Mouse (Mus musculus) liver (tissue): Measurements from ENCODE around the gene Alox12b.

Experiments used
- DNase-seq: peaks from one replicate; pipeline ENCODE4 v3.0.0-alpha.2; 2020; ENCODE audit warnings: mixed read lengths

Gene Alox12b

GRCm38 (mm10) chr11:69156800-69157199, at the start of gene Alox12b:
Gene Alox12b (plus strand): TSS chr11:69156989.
- peak; percentile 20 for DNase-seq

DNA sequence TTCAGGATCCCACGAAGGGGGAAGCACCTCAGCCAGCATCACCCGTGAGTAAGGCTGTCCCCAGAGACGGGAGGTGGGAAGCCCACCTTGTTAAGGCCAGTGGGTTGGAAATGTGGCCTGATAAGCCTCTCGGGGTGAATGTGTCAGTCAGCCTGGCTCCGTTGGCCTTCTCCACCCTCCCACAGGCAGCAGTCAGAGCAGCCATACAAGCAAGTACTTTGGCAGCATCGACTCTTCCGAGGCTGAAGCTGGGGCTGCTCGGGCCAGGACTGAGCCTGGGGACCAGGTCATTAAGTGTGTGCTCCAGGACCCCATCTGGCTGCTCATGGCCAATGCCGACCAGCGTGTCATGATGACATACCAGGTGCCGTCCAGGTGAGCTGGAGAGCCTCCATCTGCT, 49.1 kb upstream of the Alox12b start:
- DNase-seq: no peak

DNA sequence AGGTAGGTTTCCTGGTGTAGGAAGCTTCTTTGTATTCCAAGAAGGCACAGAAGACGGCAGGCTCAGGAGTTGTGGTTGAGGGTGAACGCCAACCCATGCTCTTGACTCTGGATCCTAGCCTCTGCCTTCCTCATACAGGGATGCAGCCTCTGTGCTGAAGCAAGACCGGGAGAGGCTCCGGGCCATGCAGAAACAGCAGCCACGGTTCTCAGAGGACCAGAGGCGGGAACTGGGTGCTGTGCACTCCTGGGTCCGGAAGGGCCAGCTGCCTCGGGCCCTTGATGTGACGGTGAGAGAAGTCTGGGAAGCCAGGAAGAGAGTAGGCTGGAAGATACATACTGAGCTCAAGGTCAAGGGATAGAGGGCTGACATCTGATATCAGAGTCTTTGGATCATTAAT, 48.6 kb upstream of the Alox12b start:
- DNase-seq: no peak

GRCm38 (mm10) chr11:69109032-69109900, 47.5 kb upstream of the Alox12b start:
- DNase-seq: no peak

- DNase-seq: peak; percentile 94
These were observed 46.3 kb upstream of the Alox12b start for GRCm38 (mm10) chr11:69110319-69111046.

DNA sequence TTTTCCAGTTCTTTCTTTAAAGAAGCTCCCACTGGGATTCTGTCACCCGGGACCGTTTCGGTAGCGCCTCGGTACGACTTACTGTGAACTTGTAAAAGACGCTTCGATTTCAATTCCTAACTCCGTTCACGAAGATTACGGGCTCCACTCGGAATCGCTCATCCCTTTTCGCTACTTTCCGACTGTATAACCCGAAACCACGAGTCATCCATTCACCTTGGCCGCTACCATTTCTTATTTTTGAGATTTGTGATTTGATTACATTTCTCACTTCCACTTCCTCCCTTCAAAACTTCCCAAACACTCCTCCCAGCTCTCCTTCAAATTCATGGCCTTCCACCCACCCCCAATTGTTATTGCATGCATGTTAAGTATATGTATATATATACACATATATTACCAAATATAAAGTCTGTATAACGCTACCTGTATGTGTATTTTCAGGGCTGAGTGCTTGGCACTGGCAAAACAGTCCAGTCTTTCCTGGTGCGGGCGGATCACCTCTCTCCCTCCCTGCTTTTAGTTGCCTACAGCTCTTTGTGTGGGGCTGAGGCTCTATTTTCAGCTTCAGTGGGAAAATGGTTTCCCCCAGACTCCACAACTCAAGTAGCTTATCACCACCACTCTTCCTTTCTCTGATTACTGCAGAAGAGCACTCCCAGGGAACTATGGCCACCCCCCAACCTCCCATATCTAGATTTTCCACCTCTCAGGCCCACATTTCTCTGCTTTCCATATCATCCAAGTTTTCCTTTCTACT, 45.6 kb upstream of the Alox12b start:
- DNase-seq: no peak

DNA sequence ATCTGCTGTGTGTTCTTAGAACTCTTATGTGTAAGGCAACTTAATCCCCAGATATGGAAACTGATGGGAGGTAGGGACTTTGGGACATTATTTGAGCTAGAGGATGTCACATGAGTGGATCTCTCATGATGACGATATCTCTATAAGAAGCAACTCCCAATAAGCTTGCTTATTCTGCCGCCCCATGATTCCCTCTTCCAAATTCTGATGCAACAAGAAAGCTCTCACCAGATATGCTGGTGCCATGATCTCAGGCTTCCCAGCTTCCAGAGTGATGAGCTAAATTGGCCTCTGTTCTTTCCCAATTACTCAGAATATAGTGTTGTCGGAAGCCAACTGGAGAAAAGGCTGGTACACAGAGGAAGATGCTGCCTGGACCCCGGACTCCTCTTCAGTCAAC, 44.9 kb upstream of the Alox12b start:
- DNase-seq: no peak

GRCm38 (mm10) chr11:69114018-69114417, 42.8 kb upstream of the Alox12b start:
- no peak for DNase-seq

DNA sequence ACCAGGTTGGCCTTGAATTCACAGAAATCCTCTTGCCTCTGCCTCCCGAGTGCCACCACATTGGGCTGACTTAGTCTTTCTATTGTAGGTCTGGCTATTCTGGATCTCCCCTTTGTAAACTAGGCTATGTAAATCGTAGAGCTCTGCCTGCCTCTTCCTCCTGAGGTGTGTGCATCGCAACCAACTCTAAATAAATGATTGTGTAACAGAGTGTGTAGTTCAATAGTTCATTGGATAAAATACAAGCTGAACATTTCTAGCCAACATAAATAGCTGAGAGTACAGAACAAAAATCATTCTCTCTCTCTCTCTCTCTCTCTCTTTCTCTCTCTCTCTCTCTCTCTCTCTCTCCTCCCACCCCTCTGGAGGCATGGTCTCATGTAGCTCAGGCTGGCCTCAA, 42.2 kb upstream of the Alox12b start:
- no peak for DNase-seq

DNA sequence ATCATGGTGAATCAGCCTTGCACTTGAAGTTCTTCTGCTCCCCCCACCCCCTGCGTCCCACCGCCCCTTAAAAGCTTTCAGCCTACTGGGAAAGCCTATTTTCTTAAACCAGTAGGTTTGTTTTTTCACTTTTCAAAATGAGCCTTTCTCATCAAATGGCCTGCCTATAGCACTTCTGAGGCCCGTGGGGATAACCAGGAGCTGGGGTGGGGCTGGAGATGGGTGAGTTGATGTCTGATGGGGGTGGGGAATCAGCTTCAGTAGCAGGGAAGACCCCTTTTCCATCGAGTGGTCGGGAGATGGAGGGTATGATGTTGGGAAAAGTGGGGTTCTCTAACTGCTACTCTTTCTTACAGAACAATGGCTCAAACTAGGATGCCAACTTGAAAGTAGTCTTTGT, 39.9 kb upstream of the Alox12b start:
- no peak for DNase-seq

DNA sequence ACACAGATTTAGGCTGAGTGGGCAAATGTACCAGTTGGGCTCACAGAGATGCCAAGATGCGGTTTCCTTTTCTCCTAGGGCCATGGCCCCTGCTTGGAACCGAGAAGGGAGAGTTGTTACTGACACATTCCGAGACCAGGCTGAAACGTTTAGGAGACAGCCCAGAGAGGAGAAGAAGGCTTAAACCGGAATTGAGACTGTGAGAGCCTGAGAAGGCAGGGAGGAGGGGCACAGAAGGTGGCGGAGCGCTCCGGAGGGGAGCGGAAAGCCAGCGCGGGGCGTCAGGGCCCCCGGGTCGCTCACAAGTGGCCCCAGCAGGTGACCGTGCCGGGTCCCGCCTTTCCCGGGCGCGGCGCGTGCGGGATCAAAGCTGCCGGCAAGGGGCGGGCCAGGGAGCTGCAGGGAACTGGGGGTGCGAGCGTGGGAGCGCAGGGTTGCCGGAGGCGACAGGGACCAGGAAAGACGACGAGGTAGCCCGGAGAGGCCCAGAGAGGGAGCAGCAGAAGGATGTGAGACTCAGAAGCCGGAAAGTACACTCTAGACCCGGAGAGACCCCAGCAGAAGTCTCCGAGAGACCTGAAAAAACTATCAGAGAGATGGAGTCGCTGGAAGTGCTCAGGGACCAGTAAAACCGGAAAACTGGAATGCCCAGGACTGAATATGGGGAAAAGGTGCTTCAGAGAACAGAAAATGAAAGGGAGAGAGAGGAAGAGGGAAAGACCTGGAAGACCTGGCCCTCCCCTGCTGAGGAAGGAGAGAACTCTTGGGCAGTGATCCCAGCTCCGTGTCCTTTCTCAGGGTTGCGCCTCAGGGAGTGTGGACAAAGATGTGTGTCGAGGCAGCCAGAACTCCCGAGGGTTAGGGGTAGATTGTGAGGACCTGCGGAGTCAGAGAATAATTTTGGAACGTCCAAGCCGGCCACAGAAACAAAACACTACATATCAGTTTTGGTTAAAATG, 38.8 kb upstream of the Alox12b start:
- peak; percentile 80 for DNase-seq

DNA sequence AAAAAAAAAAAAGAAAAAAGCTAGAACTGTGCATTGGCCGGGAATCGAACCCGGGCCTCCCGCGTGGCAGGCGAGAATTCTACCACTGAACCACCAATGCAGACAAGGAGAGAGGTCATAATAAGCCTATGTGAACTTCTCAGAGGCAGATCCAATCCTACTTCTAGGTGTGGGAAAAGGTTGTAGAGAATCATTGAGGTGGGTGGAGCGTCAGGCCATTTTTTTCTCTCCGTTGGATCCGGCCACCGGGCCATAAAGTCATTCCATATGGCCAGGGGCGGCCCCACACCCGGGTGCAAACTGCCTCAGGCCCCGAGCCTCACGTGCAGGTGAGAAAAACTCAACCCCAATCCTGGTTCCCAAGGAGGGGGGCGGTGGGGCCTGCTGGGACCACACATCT, 38.0 kb upstream of the Alox12b start:
- peak; percentile 85 for DNase-seq

GRCm38 (mm10) chr11:69119446-69120155, 37.2 kb upstream of the Alox12b start:
- no peak for DNase-seq

DNA sequence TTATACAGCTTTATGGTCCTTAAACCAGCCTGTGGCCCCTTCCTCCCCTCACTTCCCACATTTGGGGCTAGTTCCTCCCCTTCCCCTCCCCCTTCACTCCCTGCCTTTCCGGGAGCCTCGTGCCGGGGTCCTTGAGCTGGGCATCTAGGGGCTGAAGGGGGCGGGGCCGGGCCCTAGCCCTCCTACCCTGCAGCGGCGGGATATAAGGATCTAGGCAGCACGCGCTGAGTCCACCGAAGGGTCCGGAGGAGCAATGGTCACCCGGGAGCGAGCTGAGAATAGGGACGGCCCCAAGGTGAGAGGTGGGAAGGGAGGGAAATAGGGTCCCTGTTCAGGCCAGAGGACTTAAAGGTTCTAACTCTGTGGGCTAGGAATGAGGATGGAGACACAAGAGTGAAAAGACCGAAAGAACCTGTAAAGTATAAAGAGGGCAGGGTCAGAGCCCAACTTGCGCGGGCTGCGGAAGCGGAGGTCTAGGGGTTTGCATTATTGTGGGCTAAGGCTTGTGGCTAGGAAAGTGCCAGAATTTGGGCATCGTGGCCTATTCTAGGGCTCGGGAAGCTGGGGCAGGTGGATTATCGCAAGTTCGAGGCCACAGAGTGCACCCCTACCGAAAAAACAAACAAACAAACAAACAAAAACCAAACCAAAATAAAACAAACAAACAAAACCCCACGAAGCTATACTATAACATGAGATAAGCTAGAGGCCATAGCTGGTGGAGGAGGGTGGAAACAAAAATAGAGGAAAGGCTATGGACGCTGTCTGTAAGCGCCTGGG, 36.4 kb upstream of the Alox12b start, which contains the start of gene Hes7:
Hes7 (plus strand) TSS at position 184 of the 780 bp plus-strand sequence.
- peak; percentile 28 for DNase-seq

DNA sequence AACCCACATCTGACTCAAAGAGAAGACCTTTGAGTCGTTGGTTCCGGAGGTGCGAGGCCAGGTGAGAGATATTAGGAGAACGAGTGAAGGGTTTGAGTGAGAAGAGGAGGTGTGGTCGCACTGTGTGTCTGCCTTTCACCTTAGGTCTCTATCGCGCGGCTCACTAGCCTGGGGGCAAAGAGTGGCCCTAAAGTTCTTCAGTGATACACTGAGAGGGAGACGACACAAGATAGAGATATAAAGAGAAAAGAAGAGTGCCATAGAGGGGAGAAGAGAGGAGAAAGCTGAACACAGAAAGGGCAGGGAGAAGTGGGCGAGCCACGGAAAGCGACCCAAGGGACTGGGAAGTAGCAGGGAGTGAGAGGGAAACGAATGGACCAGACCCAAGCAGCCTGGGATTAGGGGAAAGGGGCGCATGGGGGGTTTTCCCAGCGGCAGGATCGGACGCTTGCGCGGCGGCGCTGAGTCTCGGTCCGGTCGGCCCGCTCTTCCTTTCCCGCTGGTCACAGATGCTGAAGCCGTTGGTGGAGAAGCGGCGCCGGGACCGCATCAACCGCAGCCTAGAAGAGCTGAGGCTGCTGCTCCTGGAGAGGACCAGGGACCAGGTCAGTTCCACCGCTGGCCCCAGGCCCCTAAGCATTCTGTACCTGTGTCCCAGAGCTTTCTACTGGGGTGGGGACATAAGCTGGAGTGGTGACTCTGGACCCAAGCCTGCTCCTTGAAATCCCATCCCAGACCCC, 35.6 kb upstream of the Alox12b start:
- peak; percentile 37 for DNase-seq

- DNase-seq: no peak
These were observed 35.0 kb upstream of the Alox12b start for GRCm38 (mm10) chr11:69121741-69122335.

- peak; percentile 87 for DNase-seq
These were observed 34.3 kb upstream of the Alox12b start, which contains the start of gene 9130213A22Rik for GRCm38 (mm10) chr11:69122336-69122951. Gene 9130213A22Rik (minus strand): TSS chr11:69122589.

GRCm38 (mm10) chr11:69123056-69123692, 33.6 kb upstream of the Alox12b start:
- DNase-seq: peak; percentile 92
